Mouse (Mus musculus) E14TG2a.4 (cell line): ENCODE data around the gene Jmjd7.

Experiments
- H3K27me3 ChIP-seq: 2 replicates; pipeline ENCODE4 v1.6.1; 2014; ENCODE audit warnings: low read length, control low read depth; ENCODE audit not compliant: insufficient read depth
- H3K36me3 ChIP-seq: 2 replicates; pipeline ENCODE4 v1.6.1; 2014; ENCODE audit warnings: low read length, control low read depth; ENCODE audit not compliant: insufficient read depth
- H3K4me1 ChIP-seq: replicated peaks from 2 replicates; pipeline ENCODE4 v1.6.1; 2014; ENCODE audit warnings: low read depth, low read length, control low read depth
- H3K4me3 ChIP-seq: replicated peaks from 2 replicates; pipeline ENCODE4 v1.5.1; 2014; ENCODE audit warnings: mild to moderate bottlenecking, low read length
- H3K9me3 ChIP-seq: 2 replicates; pipeline ENCODE4 v1.6.1; 2014; ENCODE audit warnings: low read length, control low read depth
- CTCF ChIP-seq: conservative IDR thresholded peaks from 2 replicates; pipeline ENCODE4 v1.5.1; 2014; ENCODE audit warnings: low read length
- NANOG ChIP-seq: IDR thresholded peaks from 2 replicates; pipeline ENCODE4 v1.6.1; 2014; ENCODE audit warnings: borderline replicate concordance, low read length, mixed read lengths
- POU5F1 ChIP-seq: IDR thresholded peaks from 2 replicates; pipeline ENCODE4 v1.6.1; 2014; ENCODE audit warnings: low read length, borderline replicate concordance

The Jmjd7 gene

DNA sequence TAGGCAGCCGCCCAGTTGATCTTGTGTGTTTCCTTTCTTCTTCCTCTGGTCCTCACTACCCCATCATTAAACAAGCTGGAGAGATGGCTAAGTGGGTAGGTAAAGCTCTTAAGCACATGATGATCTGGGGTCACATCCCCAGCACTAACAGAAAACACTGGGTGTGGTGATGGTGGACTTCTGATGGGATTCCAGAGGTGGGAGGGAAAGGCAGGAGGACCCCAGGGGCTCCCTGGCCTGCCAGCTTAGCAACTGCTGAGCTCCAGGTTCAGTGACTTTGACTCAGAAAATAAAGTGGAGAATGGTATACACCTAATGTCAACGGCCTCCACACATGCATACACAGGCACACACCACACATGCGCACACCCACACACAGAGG is 658 bp downstream of the Jmjd7 start:
- peaks cover 51% of the 10 kb centered on the region for H3K36me3 ChIP-seq
- peaks cover 44% of the 10 kb centered on the region for H3K4me1 ChIP-seq
- H3K27me3 ChIP-seq: no peaks in the 10 kb centered on the region
- TF ChIP-seq NANOG: no peak
- no peak for TF ChIP-seq CTCF
- TF ChIP-seq POU5F1: no peak
- H3K4me3 ChIP-seq: peak overlapping the region; percentile 87
- H3K9me3 ChIP-seq: no peaks in the 10 kb centered on the region

DNA sequence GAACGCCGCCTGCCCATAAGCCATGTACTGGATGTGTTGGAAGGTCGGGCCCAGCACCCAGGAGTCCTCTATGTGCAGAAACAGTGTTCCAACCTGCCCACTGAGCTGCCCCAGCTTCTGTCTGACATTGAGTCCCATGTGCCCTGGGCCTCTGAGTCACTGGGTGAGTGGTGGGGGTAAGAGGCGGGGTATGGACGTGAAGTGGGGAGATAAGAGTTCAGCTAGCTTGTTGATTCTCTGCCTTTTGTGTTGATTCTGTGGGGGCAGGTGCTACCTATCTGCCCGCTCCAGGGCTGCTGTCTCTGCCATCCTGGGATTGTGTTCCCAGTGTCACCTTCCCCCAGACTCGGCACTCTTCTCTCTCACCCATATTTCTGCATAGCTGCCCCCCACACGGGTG is 3.1 kb downstream of the Jmjd7 start:
- Histone ChIP-seq H3K4me3 (peak overlapping the region; percentile 32), H3K4me1 (peaks cover 48% of the 10 kb centered on the region), H3K36me3 (peaks cover 61% of the 10 kb centered on the region), H3K9me3 (no peaks in the 10 kb centered on the region), H3K27me3 (no peaks in the 10 kb centered on the region)
- TF ChIP-seq CTCF: no peak
- no peak for TF ChIP-seq NANOG
- TF ChIP-seq POU5F1: no peak

DNA sequence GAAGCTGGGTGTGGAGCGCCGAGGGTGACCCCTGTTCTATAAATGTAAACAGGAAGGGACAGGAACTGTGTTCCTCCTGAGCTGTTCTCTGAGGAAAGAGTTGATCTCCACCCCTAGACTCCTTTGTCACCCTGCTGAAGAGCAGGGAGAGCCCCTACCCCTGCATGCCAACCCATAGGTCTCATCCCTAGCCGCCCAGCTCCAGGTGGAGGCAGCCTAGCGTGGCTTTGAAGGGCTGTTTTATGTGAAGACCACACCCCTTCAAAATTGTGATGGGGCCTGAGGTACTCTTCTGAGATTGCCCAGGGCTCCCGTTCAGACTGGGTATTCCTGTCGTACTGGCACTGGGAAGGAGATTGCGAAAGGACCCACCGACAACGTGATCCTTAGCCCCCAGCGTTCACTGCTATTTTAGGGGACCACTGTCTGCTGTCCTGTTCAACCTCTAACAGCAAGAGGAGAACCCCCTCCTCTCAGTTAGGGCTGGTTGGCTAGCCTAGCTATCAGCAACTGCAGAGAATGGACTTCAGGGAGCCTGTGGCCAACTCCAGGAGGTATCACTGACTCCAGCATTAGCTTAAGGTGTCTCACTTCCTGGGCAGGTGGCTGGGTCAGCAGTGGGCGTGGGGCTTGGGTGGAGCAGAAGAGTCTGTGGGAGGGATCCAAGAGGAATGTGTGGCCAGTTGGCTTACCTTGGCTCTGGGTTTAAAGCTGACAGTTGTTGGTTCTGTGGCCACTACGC is 5.6 kb downstream of the Jmjd7 start, which contains the start of gene Pla2g4b:
TSS of gene Pla2g4b (plus strand) at position 692 of the 742 bp plus-strand sequence.
- Histone ChIP-seq H3K9me3 (no peaks in the 10 kb centered on the region), H3K36me3 (peaks cover 83% of the 10 kb centered on the region), H3K27me3 (no peaks in the 10 kb centered on the region), H3K4me1 (peaks cover 58% of the 10 kb centered on the region), H3K4me3 (no peak within 1 kb of the TSS)
- TF ChIP-seq POU5F1 (no peak), CTCF (no peak), NANOG (no peak)

DNA sequence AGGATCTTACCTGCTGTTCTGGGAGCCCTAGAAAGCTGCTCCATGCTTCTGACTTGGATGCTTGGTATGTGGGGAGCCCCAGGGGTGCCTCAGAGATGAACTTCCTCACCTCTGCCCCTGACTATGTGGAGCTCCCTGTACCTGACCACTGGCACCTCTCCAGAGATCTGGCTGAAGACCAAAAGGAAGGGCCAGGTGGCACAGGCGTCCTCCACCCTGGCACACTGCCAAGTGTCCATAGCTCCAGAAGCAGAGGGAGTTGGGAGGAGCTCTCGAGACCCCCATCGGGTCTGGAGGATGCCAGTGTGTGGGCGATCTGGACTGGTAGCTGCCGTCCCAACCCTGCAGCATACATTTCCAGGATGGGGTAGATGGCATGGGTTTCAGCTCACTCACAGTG is 6.4 kb downstream of the Jmjd7 start:
- TF ChIP-seq NANOG: no peak
- TF ChIP-seq POU5F1: no peak
- no peak for TF ChIP-seq CTCF
- Histone ChIP-seq H3K4me1 (peaks cover 54% of the 10 kb centered on the region), H3K4me3 (no peak overlapping the region), H3K9me3 (no peaks in the 10 kb centered on the region), H3K36me3 (peaks cover 92% of the 10 kb centered on the region), H3K27me3 (no peaks in the 10 kb centered on the region)

DNA sequence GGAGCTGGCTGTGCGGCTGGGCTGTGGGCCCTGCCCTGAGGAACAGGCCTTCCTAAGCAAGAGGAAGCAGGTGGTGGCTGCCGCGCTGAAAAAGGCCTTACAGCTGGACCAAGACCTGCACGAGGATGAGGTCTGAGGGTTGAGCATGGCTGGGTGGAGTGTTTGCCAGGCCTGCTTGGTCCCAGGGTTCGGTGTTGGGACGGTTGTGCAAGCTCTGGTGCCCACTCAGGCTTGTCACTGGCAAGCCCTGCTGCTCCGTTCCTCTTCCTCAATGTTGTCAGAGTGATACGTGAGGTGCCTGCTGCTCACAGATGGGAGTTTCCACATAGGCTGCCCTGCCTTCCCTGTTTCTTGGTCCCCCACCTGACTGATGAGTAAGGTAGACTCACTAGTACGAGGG is 10.5 kb downstream of the Jmjd7 start:
- H3K4me1 ChIP-seq: peaks cover 44% of the 10 kb centered on the region
- TF ChIP-seq NANOG: no peak
- no peak for TF ChIP-seq CTCF
- no peak for TF ChIP-seq POU5F1
- H3K36me3 ChIP-seq: peaks cover 94% of the 10 kb centered on the region
- H3K9me3 ChIP-seq: no peaks in the 10 kb centered on the region
- no peaks in the 10 kb centered on the region for H3K27me3 ChIP-seq
- no peak overlapping the region for H3K4me3 ChIP-seq

DNA sequence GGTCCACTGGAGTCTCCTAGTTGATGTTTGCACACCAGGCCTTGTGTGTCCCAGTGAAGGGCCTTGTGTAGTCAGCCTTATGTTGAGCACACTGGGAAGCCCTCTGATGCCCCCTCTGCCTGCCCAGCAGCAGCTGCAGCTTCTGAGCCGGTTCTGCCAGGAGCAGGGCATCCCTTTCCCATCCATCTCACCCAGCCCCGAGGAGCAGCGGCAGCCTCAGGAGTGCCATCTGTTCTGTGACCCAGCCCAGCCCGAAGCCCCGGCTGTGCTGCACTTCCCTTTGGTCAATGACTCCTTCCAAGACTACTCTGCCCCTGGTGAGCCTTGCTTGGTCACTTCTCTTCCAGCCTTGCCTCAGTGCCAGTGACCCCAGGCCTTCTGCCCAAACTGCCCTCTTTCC is 13.7 kb downstream of the Jmjd7 start:
- no peak overlapping the region for H3K4me3 ChIP-seq
- peaks cover 57% of the 10 kb centered on the region for H3K4me1 ChIP-seq
- no peak for TF ChIP-seq NANOG
- TF ChIP-seq POU5F1: no peak
- TF ChIP-seq CTCF: no peak
- 0 out of 2 replicates have a peak, but pooled peaks cover under 1% of the 10 kb centered on the region for H3K27me3 ChIP-seq
- H3K9me3 ChIP-seq: no peaks in the 10 kb centered on the region
- peaks cover 64% of the 10 kb centered on the region for H3K36me3 ChIP-seq

DNA sequence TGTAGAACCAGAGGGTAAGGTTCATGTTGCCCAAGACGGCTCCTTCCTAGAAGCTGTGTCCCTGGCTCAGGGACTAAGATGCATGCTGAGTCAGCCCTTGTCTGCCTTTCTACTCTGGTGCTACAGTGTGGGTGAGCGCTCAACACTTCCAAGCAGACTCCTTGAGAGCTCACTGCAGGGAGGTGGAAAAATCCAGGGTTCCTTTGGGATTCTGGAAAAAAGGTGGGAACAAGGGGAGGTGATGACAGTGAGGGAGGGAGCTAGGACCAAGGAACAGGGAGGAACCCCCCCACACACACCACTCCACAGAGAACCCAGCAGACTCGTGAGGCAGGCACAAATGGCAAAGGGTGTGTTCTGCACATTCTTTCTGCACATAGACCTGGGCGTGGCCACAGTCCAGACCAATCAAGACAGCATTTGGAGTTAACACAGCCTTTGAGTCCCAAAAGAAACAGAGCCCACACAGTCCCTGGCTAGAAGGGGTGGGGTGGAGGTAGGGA is 16.9 kb downstream of the Jmjd7 start:
- TF ChIP-seq NANOG: no peak
- no peak for TF ChIP-seq POU5F1
- no peak for TF ChIP-seq CTCF
- H3K36me3 ChIP-seq: peaks cover 34% of the 10 kb centered on the region
- no peak overlapping the region; the same call in 1 of the 2 replicates for H3K4me3 ChIP-seq
- peaks cover 31% of the 10 kb centered on the region for H3K4me1 ChIP-seq
- H3K27me3 ChIP-seq: peaks cover 17% of the 10 kb centered on the region
- H3K9me3 ChIP-seq: no peaks in the 10 kb centered on the region

DNA sequence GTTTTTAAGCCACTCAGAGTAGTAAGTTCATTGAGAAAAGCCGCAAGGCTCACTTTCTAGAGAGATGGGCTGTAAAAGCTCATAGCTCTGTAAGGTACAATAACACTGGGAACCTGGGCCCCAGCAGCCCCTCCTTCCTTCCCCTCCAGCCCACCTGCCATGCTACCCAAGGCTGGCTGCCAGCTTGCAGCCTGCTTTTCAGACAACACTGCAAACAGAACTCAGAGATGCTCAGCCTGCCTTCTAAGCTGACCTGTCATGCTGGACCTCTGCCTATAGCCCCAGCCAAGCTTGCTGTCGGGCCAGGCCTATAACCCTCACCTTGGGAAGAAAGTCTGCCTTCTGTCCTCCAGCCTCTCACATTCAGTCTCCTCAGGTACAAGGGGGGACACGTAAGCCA is 17.4 kb downstream of the Jmjd7 start:
- Histone ChIP-seq H3K4me1 (peaks cover 30% of the 10 kb centered on the region), H3K9me3 (no peaks in the 10 kb centered on the region), H3K36me3 (peaks cover 29% of the 10 kb centered on the region), H3K4me3 (no peak overlapping the region), H3K27me3 (peaks cover 17% of the 10 kb centered on the region)
- TF ChIP-seq POU5F1 (no peak), CTCF (no peak), NANOG (no peak)

DNA sequence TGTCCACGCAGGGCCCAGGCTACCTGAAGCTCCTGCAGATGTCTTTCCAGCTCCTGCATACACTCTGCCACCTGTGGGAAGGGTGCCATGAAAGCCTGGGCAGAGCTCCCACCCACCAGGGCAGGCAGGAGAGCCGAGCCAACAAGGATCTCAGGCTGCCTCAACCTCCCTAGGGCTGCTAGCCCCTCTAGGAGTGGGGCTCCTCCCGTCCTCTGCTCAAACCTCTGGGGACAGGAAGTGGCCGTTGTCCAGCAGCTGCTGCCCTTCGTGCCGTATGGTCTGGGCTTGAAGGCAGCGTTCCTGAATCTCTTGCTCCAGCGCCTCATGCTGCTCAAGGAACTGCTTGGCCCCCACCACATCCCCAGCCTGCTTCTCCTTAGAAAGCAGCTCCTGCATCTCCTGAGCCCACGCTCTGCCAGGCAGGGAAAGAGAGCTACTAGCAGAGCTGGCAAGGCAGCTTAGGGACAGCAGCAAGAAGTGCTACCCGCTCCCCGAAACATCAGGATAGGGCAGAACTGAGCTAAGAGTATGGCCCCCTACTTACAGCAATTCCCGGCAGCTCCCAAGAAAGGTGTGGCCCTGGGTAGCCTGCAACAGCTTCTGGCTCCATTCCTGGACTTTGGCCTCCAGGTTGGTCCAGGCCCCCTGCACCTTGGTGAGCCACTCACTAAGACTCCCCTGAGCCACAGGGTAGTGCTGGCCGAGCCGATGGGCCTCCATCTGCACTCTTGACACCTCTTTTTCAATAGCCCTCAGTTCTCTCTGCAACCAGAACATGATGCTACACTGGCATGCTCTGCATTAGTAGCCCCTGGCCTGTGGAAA is 19.4 kb downstream of the Jmjd7 start:
- Histone ChIP-seq H3K9me3 (no peaks in the 10 kb centered on the region), H3K4me1 (peaks cover 31% of the 10 kb centered on the region), H3K36me3 (peaks cover 9% of the 10 kb centered on the region), H3K27me3 (peaks cover 17% of the 10 kb centered on the region), H3K4me3 (no peak overlapping the region)
- TF ChIP-seq POU5F1: no peak
